Mouse (Mus musculus): ENCODE results near the gene Tmem165. TPM values are rescaled to one million over a fixed set of nuclear protein-coding genes. Genes with fewer than 3 reads are reported as not detected.
A peak's percentile ranks its signal among the peaks of the same experiment; 100 is the strongest.

The Tmem165 gene
- polyA plus RNA-seq, 1 experiment from 2014 or later, result 18.9 TPM

GRCm38 (mm10) chr5:76143356-76143755, 40.3 kb upstream of the Tmem165 start:
- H3K27me3 ChIP-seq (ENCODE audit: control insufficient read depth, insufficient read depth, low read depth, low read length), result no peaks in the 10 kb centered on the region
- no peak overlapping the region for H3K4me2 ChIP-seq (ENCODE audit: low read depth, low read length)
- H3K4me1 ChIP-seq (ENCODE audit: control insufficient read depth, low read depth, low read length), result peaks cover 16% of the 10 kb centered on the region
- no peak overlapping the region for H3K9ac ChIP-seq (ENCODE audit: low read depth, low read length)
- ATAC-seq (ENCODE audit: low read depth), result no peak
- no peak overlapping the region for H3K27ac ChIP-seq (ENCODE audit: low read length)
- no peaks in the 10 kb centered on the region for H3K9me3 ChIP-seq (replicated peaks; ENCODE audit: control insufficient read depth, low read length)
- H3K4me3 ChIP-seq (ENCODE audit: low read depth, low read length), result no peak overlapping the region
- 70% methylated on average over 4 of the region's 4 CpGs for WGBS (ENCODE audit: insufficient replicate concordance)
- no peaks in the 10 kb centered on the region for H3K36me3 ChIP-seq (ENCODE audit: control insufficient read depth, insufficient read depth)

GRCm38 (mm10) chr5:76146401-76146800, 37.3 kb upstream of the Tmem165 start:
- Histone ChIP-seq H3K27ac (ENCODE audit: low read length) (no peak overlapping the region), H3K9me3 (replicated peaks; ENCODE audit: control insufficient read depth, low read length) (no peaks in the 10 kb centered on the region), H3K27me3 (ENCODE audit: control insufficient read depth, insufficient read depth, low read depth, low read length) (no peaks in the 10 kb centered on the region), H3K9ac (ENCODE audit: low read depth, low read length) (no peak overlapping the region), H3K4me2 (ENCODE audit: low read depth, low read length) (no peak overlapping the region), H3K4me1 (ENCODE audit: control insufficient read depth, low read depth, low read length) (no peaks in the 10 kb centered on the region; the same call in none of the 2 replicates), H3K36me3 (ENCODE audit: control insufficient read depth, insufficient read depth) (peaks cover 3% of the 10 kb centered on the region; the same call in 1 of the 2 replicates), H3K4me3 (ENCODE audit: low read depth, low read length) (no peak overlapping the region)
- ATAC-seq (ENCODE audit: low read depth), result peak; percentile 32; the same call in 1 of the 2 replicates
- 82% methylated on average over 1 of the region's 1 CpGs for WGBS (ENCODE audit: insufficient replicate concordance)

GRCm38 (mm10) chr5:76149436-76149835, 34.2 kb upstream of the Tmem165 start:
- Histone ChIP-seq H3K27me3 (ENCODE audit: control insufficient read depth, insufficient read depth, low read depth, low read length) (no peaks in the 10 kb centered on the region), H3K36me3 (ENCODE audit: control insufficient read depth, insufficient read depth) (peaks cover 3% of the 10 kb centered on the region; the same call in 1 of the 2 replicates), H3K4me2 (ENCODE audit: low read depth, low read length) (no peak overlapping the region), H3K9ac (ENCODE audit: low read depth, low read length) (no peak overlapping the region), H3K4me3 (ENCODE audit: low read depth, low read length) (no peak overlapping the region), H3K4me1 (ENCODE audit: control insufficient read depth, low read depth, low read length) (no peaks in the 10 kb centered on the region; the same call in 1 of the 2 replicates), H3K27ac (ENCODE audit: low read length) (no peak overlapping the region), H3K9me3 (replicated peaks; ENCODE audit: control insufficient read depth, low read length) (no peaks in the 10 kb centered on the region)
- no peak for ATAC-seq (ENCODE audit: low read depth)
- 74% methylated on average over 6 of the region's 6 CpGs for WGBS (ENCODE audit: insufficient replicate concordance)

- Histone ChIP-seq H3K27me3 (ENCODE audit: control insufficient read depth, insufficient read depth, low read depth, low read length) (no peaks in the 10 kb centered on the region), H3K27ac (ENCODE audit: low read length) (no peak overlapping the region), H3K9me3 (replicated peaks; ENCODE audit: control insufficient read depth, low read length) (no peaks in the 10 kb centered on the region), H3K4me1 (ENCODE audit: control insufficient read depth, low read depth, low read length) (no peaks in the 10 kb centered on the region), H3K9ac (ENCODE audit: low read depth, low read length) (no peak overlapping the region), H3K36me3 (ENCODE audit: control insufficient read depth, insufficient read depth) (peaks cover 3% of the 10 kb centered on the region; the same call in 1 of the 2 replicates), H3K4me3 (ENCODE audit: low read depth, low read length) (no peak overlapping the region), H3K4me2 (ENCODE audit: low read depth, low read length) (no peak overlapping the region)
- WGBS (ENCODE audit: insufficient replicate concordance), result 78% methylated on average over 6 of the region's 6 CpGs
- ATAC-seq (ENCODE audit: low read depth), result no peak
Measured at GRCm38 (mm10) chr5:76152956-76153355, 30.7 kb upstream of the Tmem165 start.

- ATAC-seq (ENCODE audit: low read depth), result no peak
Measured at GRCm38 (mm10) chr5:76153430-76153829, 30.2 kb upstream of the Tmem165 start.

GRCm38 (mm10) chr5:76154434-76155165, 29.1 kb upstream of the Tmem165 start:
- 0 out of 2 replicates have a peak, but pooled peaks have one; percentile 9 for ATAC-seq (ENCODE audit: low read depth)
- WGBS (ENCODE audit: insufficient replicate concordance), result 79% methylated on average over 21 of the region's 21 CpGs
- Histone ChIP-seq H3K4me1 (ENCODE audit: control insufficient read depth, low read depth, low read length) (no peaks in the 10 kb centered on the region), H3K9ac (ENCODE audit: low read depth, low read length) (no peak overlapping the region), H3K27me3 (ENCODE audit: control insufficient read depth, insufficient read depth, low read depth, low read length) (no peaks in the 10 kb centered on the region), H3K4me3 (ENCODE audit: low read depth, low read length) (no peak overlapping the region), H3K4me2 (ENCODE audit: low read depth, low read length) (no peak overlapping the region), H3K9me3 (replicated peaks; ENCODE audit: control insufficient read depth, low read length) (no peaks in the 10 kb centered on the region), H3K27ac (ENCODE audit: low read length) (no peak overlapping the region), H3K36me3 (ENCODE audit: control insufficient read depth, insufficient read depth) (peaks cover 3% of the 10 kb centered on the region; the same call in 1 of the 2 replicates)

More at GRCm38 (mm10) chr5:76153430-76153829, 30.2 kb upstream of the Tmem165 start:
- H3K27me3 ChIP-seq (ENCODE audit: control insufficient read depth, insufficient read depth, low read depth, low read length), result no peaks in the 10 kb centered on the region
- H3K9me3 ChIP-seq (replicated peaks; ENCODE audit: control insufficient read depth, low read length), result no peaks in the 10 kb centered on the region
- no peak overlapping the region for H3K4me3 ChIP-seq (ENCODE audit: low read depth, low read length)
- peaks cover 3% of the 10 kb centered on the region; the same call in 1 of the 2 replicates for H3K36me3 ChIP-seq (ENCODE audit: control insufficient read depth, insufficient read depth)
- WGBS (ENCODE audit: insufficient replicate concordance), result 78% methylated on average over 11 of the region's 11 CpGs
- H3K9ac ChIP-seq (ENCODE audit: low read depth, low read length), result no peak overlapping the region
- H3K4me1 ChIP-seq (ENCODE audit: control insufficient read depth, low read depth, low read length), result no peaks in the 10 kb centered on the region
- H3K4me2 ChIP-seq (ENCODE audit: low read depth, low read length), result no peak overlapping the region
- no peak overlapping the region for H3K27ac ChIP-seq (ENCODE audit: low read length)

GRCm38 (mm10) chr5:76159555-76159954, 24.1 kb upstream of the Tmem165 start:
- WGBS (ENCODE audit: insufficient replicate concordance), result 70% methylated on average over 6 of the region's 6 CpGs
- Histone ChIP-seq H3K9me3 (replicated peaks; ENCODE audit: control insufficient read depth, low read length) (no peaks in the 10 kb centered on the region), H3K36me3 (ENCODE audit: control insufficient read depth, insufficient read depth) (no peaks in the 10 kb centered on the region), H3K4me1 (ENCODE audit: control insufficient read depth, low read depth, low read length) (peaks cover 3% of the 10 kb centered on the region; the same call in 1 of the 2 replicates), H3K4me3 (ENCODE audit: low read depth, low read length) (no peak overlapping the region), H3K9ac (ENCODE audit: low read depth, low read length) (no peak overlapping the region), H3K27ac (ENCODE audit: low read length) (no peak overlapping the region), H3K27me3 (ENCODE audit: control insufficient read depth, insufficient read depth, low read depth, low read length) (no peaks in the 10 kb centered on the region), H3K4me2 (ENCODE audit: low read depth, low read length) (no peak overlapping the region)
- no peak for ATAC-seq (ENCODE audit: low read depth)

GRCm38 (mm10) chr5:76160086-76160485, 23.6 kb upstream of the Tmem165 start:
- Histone ChIP-seq H3K4me2 (ENCODE audit: low read depth, low read length) (no peak overlapping the region), H3K9ac (ENCODE audit: low read depth, low read length) (no peak overlapping the region), H3K36me3 (ENCODE audit: control insufficient read depth, insufficient read depth) (no peaks in the 10 kb centered on the region), H3K9me3 (replicated peaks; ENCODE audit: control insufficient read depth, low read length) (no peaks in the 10 kb centered on the region), H3K27me3 (ENCODE audit: control insufficient read depth, insufficient read depth, low read depth, low read length) (no peaks in the 10 kb centered on the region), H3K27ac (ENCODE audit: low read length) (no peak overlapping the region), H3K4me1 (ENCODE audit: control insufficient read depth, low read depth, low read length) (peaks cover 3% of the 10 kb centered on the region; the same call in 1 of the 2 replicates), H3K4me3 (ENCODE audit: low read depth, low read length) (no peak overlapping the region)
- no peak for ATAC-seq (ENCODE audit: low read depth)
- 53% methylated on average over 3 of the region's 3 CpGs for WGBS (ENCODE audit: insufficient replicate concordance)

GRCm38 (mm10) chr5:76161491-76161890, 22.2 kb upstream of the Tmem165 start:
- H3K4me1 ChIP-seq (ENCODE audit: control insufficient read depth, low read depth, low read length), result peaks cover 3% of the 10 kb centered on the region; the same call in 1 of the 2 replicates
- no peaks in the 10 kb centered on the region for H3K27me3 ChIP-seq (ENCODE audit: control insufficient read depth, insufficient read depth, low read depth, low read length)
- no peak overlapping the region for H3K4me2 ChIP-seq (ENCODE audit: low read depth, low read length)
- H3K9ac ChIP-seq (ENCODE audit: low read depth, low read length), result no peak overlapping the region
- H3K36me3 ChIP-seq (ENCODE audit: control insufficient read depth, insufficient read depth), result no peaks in the 10 kb centered on the region
- H3K27ac ChIP-seq (ENCODE audit: low read length), result no peak overlapping the region
- H3K4me3 ChIP-seq (ENCODE audit: low read depth, low read length), result no peak overlapping the region
- peak; percentile 65 for ATAC-seq (ENCODE audit: low read depth)
- H3K9me3 ChIP-seq (replicated peaks; ENCODE audit: control insufficient read depth, low read length), result no peaks in the 10 kb centered on the region
- 27% methylated on average over 6 of the region's 6 CpGs for WGBS (ENCODE audit: insufficient replicate concordance)
